Mouse (Mus musculus) heart, adult 11 months (tissue): ENCODE results near the gene Glp2r.

ENCODE experiments used
- DNase-seq: peaks from one replicate; pipeline ENCODE4 v3.0.0; 2022

The Glp2r gene

GRCm38 (mm10) chr11:67727095-67727494 is 43.9 kb downstream of the Glp2r start:
- DNase-seq, result peak; percentile 72

- DNase-seq, result peak; percentile 81
Observed at GRCm38 (mm10) chr11:67723231-67724013, 47.5 kb downstream of the Glp2r start.

GRCm38 (mm10) chr11:67722399-67723156 is 48.4 kb downstream of the Glp2r start:
- DNase-seq, result peak; percentile 72

- DNase-seq, result peak; percentile 80
Observed at GRCm38 (mm10) chr11:67721485-67721884, 49.5 kb downstream of the Glp2r start.

- no peak for DNase-seq
Observed at GRCm38 (mm10) chr11:67715382-67715781, 55.6 kb downstream of the Glp2r start.

GRCm38 (mm10) chr11:67712976-67713375 is 58.0 kb downstream of the Glp2r start:
- DNase-seq, result no peak

GRCm38 (mm10) chr11:67694703-67695376 is 76.1 kb downstream of the Glp2r start, which contains the start of gene Rcvrn:
Rcvrn (plus strand) TSS chr11:67695326.
- DNase-seq, result no peak

- no peak for DNase-seq
Observed at GRCm38 (mm10) chr11:67686109-67686508, 84.8 kb downstream of the Glp2r start.

- DNase-seq, result no peak
Observed at GRCm38 (mm10) chr11:67681871-67682270, 89.1 kb downstream of the Glp2r start.

GRCm38 (mm10) chr11:67679930-67680329 is 91.0 kb downstream of the Glp2r start:
- no peak for DNase-seq

GRCm38 (mm10) chr11:67679300-67679699 is 91.7 kb downstream of the Glp2r start:
- no peak for DNase-seq

GRCm38 (mm10) chr11:67675562-67676540 is 95.1 kb downstream of the Glp2r start:
- DNase-seq, result peak; percentile 95

GRCm38 (mm10) chr11:67672140-67672539 is 98.8 kb downstream of the Glp2r start:
- DNase-seq, result peak; percentile 91

GRCm38 (mm10) chr11:67670031-67670430 is 100.9 kb downstream of the Glp2r start:
- no peak for DNase-seq

- no peak for DNase-seq
Observed at GRCm38 (mm10) chr11:67668460-67669007, 102.4 kb downstream of the Glp2r start.

GRCm38 (mm10) chr11:67667531-67668332 is 103.2 kb downstream of the Glp2r start:
- peak; percentile 98 for DNase-seq

GRCm38 (mm10) chr11:67666129-67666528 is 104.8 kb downstream of the Glp2r start:
- DNase-seq, result no peak

- no peak for DNase-seq
Observed at GRCm38 (mm10) chr11:67664918-67665317, 106.0 kb downstream of the Glp2r start.

- DNase-seq, result no peak
Observed at GRCm38 (mm10) chr11:67664261-67664660, 106.7 kb downstream of the Glp2r start.

GRCm38 (mm10) chr11:67663437-67663836 is 107.5 kb downstream of the Glp2r start:
- no peak for DNase-seq

GRCm38 (mm10) chr11:67661465-67661864 is 109.5 kb downstream of the Glp2r start:
- DNase-seq, result no peak
